Mouse (Mus musculus) urinary bladder, adult 2 months (tissue): Measurements from ENCODE around the gene Sema4d. TPM values are rescaled to one million over a fixed set of nuclear protein-coding genes. Genes with fewer than 3 reads are reported as not detected.
A peak's percentile ranks its signal among the peaks of the same experiment; 100 is the strongest.

Experiments
- DNase-seq: peaks from one replicate; pipeline ENCODE4 v3.0.0; 2022; ENCODE audit warnings: low spot score
- polyA plus RNA-seq: library from polyadenylated mRNA; depleted of rRNA; stranded (reverse); fragments of >200 nt; gene quantifications from 2 replicates; pipeline ENCODE4 v1.2.3, GENCODE M21; 2012

The Sema4d gene
- polyA plus RNA-seq, 1 experiment: 6.1 TPM

DNA sequence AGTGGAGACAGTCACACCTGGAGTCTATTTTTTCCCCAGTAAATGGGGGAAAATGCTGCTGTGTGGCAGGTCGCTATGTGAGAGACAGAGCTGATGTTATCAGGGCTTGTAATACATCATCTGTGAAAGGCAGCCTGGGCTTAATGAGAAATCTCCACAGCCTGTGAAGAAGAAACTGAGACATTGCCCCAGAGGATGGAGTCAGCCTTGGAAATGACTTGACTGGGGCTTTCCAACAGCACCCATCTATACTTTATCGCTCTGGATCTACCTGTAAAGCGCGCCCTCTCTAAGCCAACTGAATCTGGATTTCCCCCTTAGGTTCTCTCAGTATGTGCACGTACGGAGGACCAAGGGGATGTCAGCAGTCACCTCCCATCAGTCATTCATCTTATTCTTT is 21.1 kb upstream of the Sema4d start:
- no peak for DNase-seq

DNA sequence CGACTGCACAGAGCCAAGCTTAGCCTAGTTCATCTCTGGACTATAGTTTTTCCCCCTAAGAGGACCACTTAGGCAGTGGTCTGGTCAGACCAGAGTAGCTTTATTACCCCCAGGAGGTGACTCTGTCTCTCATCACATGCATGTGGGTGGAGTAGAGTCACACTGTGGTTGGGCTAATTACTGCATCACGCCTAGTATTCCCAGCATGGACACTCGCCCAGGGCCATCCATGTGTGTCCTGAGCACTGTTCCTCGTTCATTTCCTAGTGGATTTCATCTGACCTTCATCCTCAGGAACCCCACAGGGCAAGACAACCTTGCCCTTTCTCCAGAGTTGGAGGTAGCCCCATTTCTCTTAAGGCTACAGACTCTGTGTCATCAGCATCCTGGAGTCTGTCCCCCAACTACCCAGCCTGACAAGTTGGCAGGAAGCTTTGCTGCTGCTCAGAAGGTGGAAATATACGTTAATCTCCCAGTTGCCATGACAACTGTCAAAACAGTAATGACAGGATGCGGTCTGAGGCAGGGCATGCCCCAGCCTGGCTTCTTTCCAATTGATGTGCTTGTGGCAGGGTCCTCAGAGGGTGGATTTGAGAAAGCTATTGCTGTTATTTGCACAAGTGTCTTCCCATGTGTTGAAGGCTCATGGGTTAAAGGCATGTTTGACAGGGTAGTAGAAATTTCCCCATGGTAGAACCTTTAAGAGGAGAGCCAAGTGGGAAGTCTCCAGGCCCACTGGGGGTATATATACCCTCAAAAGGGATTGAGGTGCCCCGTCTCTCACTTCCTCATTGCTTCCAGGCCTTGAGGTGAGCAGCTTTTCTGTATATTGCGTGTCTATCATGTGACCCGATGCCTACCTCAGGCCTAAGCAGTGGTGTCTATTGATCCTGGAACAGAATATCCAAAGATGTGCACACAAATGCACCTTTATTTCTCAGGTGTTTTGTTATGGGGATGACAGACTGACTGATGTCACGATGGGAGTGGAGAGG is 20.4 kb upstream of the Sema4d start:
- no peak for DNase-seq

DNA sequence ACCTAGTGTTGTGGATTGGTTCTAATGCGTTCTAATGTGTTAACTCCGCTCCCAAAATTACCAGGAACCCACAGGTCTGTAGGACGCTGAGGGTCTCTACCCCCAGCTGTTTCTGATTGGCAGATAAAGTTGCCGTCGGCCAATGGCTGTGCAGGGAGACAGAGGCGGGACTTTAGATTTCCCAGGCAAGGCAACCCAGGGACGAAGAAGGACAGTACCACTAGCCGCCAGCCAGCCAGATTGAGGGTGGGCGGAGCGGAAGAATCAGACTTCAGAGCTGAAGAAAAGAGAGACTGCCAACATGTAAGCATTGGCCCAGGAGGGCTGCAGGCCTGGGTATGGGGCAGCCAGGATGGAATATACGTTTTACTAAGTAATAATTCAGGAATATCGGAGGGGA is 14.6 kb upstream of the Sema4d start:
- no peak for DNase-seq

DNA sequence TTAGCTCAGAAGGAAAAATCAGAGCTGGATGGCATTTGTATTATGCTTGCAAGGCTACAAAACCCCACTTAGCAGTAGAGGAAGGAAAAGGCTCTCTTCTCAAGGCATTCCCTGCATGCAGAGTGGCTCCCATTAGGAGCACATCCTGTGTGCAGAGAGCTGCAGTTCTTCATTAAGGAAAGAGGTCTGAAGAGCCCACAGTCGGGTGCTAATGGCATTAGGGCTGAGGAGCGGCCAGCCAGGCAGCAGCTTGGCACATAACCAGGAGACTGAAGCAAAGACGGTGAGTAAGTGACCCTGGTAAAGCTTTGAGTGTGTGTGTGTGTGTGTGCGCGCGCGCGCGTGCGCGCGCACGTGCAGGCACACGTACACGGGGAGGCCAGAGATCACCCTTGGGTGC is 12.7 kb upstream of the Sema4d start:
- DNase-seq: no peak

DNA sequence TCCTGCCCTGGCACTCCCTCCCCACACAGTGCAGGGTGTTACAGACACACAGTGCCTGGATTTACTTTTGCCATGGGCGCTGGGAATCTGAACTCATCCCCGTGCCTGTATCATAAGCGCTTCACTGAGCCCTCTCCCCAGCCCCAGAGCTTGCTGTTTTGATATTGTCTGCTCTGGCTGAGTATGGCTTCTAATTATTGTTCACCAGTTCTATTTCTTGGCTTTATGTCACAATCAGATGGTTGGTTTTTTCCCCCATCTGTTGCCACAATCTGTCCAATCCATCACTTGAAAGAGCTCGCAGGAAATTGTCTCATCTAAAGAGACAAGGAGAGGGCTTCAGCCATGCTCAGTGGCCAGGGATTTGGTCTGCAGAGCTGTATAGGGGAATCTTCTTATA is 12.1 kb upstream of the Sema4d start:
- DNase-seq: no peak

DNA sequence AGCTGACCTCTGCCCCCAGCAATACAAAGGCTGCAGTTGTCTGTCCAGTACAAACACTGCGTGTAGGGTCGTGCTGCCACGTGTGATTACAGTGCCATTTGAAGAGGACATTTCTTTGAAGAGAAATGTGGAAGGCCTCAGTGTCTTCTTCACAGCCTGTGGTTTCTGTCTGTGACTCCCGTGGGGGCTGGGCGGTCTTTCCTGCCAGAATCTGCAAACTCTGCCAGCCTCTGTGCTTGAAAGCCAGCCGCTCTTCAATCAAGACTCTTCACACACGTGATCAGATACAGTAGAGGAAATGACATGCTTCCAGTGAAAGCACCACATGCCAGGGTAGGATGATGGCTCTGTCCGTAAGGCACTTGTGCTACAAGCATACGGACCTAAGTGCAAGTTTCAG is 7.4 kb upstream of the Sema4d start:
- no peak for DNase-seq

DNA sequence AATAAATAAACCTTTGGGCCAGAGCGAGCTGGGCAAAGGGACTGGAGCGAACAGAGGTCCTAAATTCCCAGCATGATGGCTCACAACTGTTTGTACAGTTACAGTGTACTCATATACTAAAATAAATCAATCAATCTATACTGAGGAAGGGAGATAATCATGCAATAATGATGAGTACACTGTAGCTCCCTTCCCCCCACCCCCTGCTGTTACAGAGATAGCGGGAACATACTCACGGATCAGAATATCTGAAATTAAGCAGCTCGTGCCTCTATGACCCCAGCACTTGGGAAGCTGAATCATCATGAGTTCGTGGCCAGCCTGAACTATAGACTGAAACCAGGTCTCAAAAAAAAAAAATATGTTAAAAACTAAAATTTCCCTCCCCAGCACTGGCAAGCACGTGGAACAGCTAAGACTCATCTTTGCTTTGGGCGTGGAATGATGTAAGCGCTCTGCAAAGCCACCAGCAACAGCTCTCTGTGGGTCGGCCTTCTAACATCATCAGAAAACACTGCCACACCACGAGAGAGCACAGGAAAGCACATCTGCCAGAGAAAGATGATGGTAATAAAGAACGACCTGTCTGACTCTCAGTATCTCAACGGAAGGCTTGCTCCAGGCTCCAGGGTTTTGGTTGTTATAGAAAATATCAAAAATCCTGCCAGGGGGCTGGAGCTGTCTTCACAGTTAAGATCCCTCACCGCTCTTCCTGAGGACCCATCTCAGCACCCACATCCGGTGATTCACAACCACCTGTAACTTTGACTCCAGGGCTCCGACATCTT is 6.4 kb upstream of the Sema4d start:
- no peak for DNase-seq

DNA sequence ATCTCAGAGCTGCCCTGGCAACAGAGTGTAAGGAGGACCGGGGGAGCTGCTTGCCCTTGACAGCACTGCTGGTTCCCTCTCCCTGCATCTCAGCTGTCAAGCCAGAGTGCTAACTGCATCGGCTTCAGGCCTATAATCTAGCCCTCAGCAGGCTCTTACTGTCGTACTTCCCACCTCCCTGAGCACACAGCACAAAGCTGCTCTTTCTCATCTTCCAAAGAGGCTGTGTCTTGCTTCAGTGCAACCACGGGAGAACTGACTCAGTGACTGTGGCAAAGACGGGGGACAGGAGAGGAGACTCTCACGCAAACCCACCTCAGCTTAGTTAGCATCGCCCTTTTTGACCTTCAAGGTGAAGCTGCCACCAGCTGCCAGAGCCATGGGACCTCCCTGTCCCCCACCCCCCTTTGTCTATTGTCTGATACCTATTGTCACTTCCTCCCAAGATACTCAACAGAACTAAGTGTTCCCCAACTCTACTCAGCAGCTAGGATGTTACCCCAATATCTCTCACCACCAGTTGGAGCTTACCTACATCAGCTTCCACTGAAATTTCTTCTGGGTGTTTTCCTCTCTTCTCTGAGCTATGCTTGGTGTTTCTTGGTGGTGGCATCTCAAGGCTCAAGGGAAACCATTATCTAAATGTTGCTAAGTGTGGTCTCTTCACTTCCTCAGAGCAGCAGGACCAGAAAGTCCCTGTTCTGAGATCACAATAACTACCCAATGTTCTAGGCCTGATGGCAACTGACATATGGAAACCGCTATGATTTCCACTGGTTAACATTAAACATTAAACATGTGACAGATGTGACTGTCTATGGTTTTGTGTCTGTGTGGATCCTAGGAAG is 4.6 kb upstream of the Sema4d start:
- DNase-seq: no peak

DNA sequence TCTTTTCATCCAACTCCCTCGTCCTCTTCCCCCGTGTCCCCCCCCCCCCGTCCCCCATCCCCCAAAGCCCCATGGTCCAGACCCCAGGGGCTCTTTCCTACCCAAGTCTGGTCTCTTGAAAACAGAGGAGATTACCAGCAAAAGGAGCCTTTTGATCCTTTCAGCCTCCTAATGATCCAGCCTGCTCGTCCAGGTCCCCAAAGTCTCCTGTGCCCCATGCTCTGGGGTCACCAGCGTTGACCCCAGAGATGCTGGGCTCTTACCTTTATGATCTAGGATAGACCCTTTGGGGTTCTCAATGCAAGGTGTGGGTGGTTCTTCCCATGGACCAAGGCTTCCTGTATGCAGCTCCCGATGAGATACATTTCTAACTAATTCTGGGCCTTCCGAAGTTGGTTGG is 401 bp upstream of the Sema4d start:
- DNase-seq: no peak

DNA sequence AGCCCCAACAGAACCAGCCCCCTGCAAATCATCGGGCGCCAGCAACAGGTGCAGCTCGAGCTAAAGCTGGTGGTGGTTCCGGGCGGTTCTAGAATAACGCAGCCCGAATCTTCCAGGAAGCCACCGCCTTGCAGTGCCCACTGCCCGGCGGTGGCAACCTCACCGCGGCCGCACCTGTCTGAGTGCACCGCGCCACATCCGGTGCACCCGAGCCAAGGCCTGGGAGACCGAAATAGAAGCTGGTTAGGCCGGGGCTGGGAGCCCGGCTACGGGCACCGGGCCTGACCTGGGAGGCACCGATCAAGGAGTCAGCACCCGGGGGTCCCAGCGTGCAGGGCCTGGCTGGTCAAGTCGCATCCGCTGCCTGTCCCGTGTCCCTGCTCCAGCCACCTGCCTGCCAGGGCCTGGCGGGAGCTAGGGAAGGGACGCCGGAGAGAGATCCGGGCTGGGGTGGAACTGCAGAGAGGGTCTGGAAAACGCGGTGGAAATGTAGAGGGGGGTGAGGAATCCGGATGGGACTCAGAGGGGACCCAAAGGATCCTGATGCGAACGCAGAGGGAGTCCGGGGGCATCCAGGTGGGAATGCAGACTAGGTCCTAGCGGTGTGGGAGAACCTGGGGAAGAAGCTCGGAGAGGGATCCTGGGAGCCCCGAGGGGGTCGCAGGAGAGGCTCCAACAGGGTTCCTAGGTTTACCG is 670 bp downstream of the Sema4d start:
- DNase-seq: peak; percentile 39

DNA sequence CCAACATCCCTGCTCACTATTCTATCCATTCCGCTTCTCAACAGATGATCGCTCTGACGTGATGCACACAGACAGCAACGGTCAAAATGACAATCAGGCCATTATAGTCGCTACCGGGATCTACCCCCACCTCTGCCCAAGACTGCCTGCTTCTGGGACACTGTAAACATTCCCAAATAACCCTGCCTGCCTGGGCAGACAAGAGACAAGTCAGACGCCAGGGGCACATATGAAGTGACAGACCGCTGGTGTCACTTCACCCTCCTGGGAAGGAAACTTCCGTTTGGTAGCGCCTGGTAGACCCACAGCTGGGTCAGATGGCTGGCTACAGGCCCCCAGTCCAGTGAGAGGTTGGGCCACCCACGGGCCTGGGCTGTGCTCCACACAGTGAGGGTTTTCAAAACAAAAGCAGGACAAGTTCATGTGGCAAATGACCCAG is 1.4 kb downstream of the Sema4d start:
- DNase-seq: no peak

DNA sequence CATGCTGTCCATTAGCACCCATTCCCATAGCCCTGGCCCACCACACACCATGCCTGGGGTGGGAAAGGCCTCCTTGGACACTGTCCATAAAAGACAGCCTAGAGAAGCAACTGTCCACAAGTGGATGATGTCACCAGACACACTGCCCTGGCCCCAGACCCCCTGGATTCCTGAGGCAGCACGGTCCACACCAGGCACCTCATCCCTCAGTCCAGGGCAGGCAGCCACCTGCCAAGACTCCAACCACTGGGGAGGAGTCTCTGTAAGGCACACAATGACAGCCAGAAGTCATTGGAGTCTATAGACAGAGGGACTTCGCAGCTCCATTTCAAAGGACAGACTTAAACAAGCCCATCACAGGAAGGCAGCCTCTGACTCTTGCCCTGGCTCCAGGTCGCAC is 1.9 kb downstream of the Sema4d start:
- DNase-seq: no peak

DNA sequence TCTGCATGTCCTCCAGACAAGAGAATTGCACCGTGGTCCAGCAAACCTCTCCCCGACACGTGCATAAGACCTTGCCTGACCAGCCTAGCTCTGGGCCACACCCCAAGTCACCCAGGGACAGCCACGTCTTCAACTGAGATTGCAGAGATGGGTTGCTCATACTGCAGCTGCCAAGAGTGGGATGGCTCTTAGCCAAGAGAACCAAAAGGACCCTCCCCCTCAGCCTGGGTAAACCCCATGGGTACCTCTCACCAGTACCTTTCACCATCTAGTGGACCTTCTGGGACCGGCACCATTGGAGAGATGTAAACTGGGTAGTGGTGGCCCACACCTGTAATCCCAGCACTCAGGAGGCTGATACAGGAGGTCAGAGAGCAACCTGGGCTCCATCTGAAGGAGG is 2.8 kb downstream of the Sema4d start:
- no peak for DNase-seq

DNA sequence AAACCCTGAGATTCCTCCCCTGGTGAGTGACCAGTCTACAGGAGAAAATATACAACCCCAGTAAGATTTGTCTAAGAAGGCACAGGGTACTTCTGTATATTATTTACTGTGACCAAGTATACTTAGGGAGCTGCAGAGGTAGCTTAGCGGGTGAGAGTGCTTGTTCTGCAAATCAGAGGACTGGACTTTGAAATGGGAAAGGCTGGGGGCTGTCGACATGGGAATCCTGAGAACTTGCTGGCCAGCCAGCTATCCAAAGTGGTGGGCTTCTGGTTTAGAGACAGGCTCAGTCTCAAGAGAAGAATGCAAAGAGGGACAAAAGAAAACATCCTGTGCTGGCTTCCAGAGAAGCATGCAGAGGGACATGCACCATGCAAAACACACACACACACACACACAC is 5.7 kb downstream of the Sema4d start:
- no peak for DNase-seq

DNA sequence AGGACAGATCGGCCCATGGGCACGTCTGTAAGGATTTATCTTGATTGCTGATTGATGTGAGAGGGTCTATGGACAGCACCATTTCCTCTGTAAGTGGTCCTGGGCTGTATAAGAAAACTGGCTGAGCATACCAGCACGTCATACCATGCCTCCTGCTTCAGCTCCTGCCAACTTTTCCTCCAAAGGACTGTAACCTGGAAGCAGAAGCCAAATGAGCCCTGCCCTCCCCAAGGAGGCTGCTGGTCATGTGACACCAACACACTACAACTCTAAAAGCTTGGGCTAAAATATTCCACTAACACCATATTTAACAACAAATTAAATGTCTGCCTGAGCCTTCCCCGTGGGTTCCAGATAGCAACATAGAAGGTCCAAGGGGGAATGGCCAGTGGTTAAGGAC is 6.9 kb downstream of the Sema4d start:
- no peak for DNase-seq

DNA sequence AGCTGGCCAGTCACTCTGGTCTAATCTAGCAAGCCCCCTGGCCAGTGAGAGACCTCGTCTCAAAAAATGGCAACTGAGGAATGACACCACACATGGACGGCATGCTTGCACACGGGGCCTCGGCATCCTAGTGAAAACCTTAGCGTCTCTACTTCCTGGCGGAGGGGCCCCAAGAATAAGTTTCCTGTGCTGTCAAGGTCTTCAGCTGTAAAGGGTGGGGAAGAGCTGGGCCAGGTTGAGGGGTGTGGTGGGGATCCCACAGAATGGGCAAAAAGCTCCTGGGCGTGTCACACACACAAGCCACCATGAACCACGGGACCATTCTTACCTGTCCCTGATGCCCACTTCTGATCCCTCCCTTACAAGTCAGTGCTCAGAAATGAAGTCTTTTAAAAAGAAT is 9.1 kb downstream of the Sema4d start:
- DNase-seq: no peak

DNA sequence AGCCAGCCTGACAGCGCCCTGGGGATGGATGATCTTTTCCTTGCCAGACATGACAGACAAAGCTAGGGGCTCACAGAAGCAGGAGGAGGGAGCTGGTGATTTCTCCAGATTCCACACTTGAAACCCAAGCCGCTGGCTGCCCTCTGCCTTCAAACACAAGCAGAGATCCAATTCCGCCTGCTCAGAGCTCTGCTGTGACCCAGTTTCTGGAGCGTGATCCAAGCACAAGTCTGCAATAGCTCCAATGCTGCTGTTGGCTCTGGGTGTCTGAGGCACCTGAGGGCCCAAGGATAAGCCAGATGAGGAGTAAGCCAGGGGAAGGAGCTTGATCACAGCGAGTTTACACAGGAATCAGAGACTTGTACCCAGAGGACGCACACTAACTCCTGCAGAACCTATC is 9.7 kb downstream of the Sema4d start:
- no peak for DNase-seq

DNA sequence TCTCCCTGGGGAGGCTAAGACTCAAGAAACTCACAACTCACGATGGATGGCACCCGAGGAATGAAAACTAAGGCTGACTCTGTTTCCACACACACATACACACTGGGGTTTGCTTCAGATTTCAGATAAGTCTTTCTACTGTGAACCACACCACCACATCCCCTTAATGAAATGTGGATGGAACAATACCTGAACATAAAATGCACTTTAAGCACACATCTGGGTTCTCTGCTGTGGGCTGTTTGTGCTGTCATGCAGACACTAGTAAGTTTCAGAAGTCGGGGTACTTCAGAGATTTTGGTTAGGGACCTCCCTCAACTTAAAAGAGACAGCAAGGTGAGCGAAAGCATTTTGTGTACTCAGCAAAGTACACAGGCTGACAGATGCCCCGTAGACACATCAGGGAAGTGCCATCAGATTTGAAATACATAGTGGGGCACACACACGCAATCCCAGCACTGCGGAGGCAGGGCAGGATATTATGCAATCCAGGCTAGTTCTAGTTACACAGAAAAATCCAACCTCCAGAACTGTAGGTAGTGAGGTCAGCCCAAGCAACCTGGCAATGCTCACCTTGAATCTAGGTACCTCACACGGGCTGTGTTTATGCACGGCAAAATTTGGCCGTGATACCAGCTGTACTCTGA is 12.9 kb downstream of the Sema4d start:
- no peak for DNase-seq

DNA sequence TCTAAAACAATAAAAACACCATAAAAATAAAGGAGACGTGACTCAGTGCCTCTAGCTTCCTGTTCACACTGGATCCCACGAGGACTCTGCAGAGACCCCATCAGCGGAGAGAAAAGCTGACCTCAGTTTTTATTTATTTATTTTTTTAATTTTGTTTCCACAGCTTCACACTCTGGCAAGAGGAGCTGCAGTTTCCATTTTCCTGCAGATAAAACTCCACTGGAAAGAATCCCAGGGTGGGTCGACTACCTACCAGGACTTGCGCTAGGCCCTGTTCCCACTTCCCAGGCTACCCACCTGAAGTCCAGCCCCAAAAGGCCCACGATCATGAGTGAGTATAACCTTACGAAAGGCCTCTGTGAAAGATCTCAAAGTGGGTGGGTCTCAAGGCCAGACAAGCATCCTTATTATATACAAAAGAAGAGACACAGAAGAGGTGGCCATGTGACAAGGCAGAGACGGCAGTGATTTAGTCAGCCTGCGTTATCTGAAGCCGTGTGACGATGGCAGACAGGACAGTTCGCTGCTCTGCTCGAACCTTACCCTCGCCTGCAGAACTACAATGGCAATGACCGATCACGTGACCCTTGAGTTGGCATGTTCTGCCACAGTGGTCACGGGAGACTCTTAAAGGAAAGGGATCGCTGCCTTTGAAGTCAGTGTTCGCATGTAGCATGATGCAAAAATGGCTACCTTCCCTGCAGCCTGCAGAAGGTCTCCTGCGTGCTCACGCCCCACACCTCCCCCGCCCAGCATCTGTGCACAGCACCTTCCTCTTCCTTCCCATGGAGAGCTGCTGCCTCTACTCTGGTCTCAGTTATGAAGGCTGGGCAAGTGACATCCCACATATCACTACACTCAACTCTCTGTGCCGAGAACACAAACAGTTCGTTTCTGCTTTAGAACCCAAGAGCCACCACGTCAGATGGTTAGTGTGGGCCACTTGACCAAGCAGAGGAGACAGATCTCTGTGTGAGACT is 14.3 kb downstream of the Sema4d start:
- DNase-seq: no peak
